Mouse (Mus musculus) liver, embryonic 14.5 days (tissue): ENCODE measurements around the gene Zbp1. TPM values are rescaled to one million over a fixed set of nuclear protein-coding genes. Genes with fewer than 3 reads are reported as not detected.

Source experiments
- ATAC-seq: fragments of 200-750 bp; cut with Nextera tagmentation; 2 replicates; pipeline ENCODE4 v1.8.0; 2017; ENCODE audit warnings: moderate number of reproducible peaks, mild to moderate bottlenecking, moderate library complexity; ENCODE audit not compliant: insufficient read depth
- DNase-seq, 3 experiments: peaks; one replicate each; pipeline ENCODE4 v3.0.0-alpha.2; 2012 to 2013; ENCODE audit warnings: low read depth in 3 of 3, low spot score in 3 of 3
- H3K27ac ChIP-seq: fragments of 300-500 bp; sonication (generic); 2 replicates; pipeline ENCODE4 v1.5.1; 2014; ENCODE audit warnings: moderate library complexity, mild to moderate bottlenecking, control low read depth, inconsistent platforms
- H3K27me3 ChIP-seq: fragments of 300-500 bp; sonication (generic); 2 replicates; pipeline ENCODE4 v1.6.1; 2014; ENCODE audit warnings: mild to moderate bottlenecking, low read length, moderate library complexity; ENCODE audit not compliant: control insufficient read depth, insufficient read depth
- H3K36me3 ChIP-seq: fragments of 300-500 bp; sonication (generic); replicated peaks from 2 replicates; pipeline ENCODE4 v1.6.1; 2014; ENCODE audit warnings: low read depth; ENCODE audit not compliant: control insufficient read depth, insufficient read depth
- H3K4me1 ChIP-seq, 2 experiments: fragments of 200-500 bp in 1 of 2; fragments of 300-500 bp in 1 of 2; sonication (generic) in 1 of 2; replicated peaks; 2 replicates each; pipeline ENCODE4 v1.6.1; 2012 to 2014; ENCODE audit warnings: antibody characterized with exemption in 1 of 2, inconsistent platforms in 1 of 2, low read length in 1 of 2; ENCODE audit not compliant: control insufficient read depth in 2 of 2, insufficient read depth in 2 of 2
- H3K4me2 ChIP-seq: fragments of 300-500 bp; sonication (generic); 2 replicates; pipeline ENCODE4 v1.6.1; 2014; ENCODE audit warnings: low read depth, mild to moderate bottlenecking, control low read depth, moderate library complexity
- H3K4me3 ChIP-seq, 2 experiments: fragments of 200-500 bp in 1 of 2; fragments of 300-500 bp in 1 of 2; sonication (generic) in 1 of 2; 2 replicates each; pipeline ENCODE4 v1.5.1; 2012 to 2014; ENCODE audit warnings: low read depth in 2 of 2, low read length in 2 of 2, mild to moderate bottlenecking in 2 of 2, control low read depth in 1 of 2, inconsistent platforms in 1 of 2, moderate library complexity in 1 of 2; ENCODE audit not compliant: insufficient read depth in 1 of 2
- H3K9ac ChIP-seq: fragments of 300-500 bp; sonication (generic); replicated peaks from 2 replicates; pipeline ENCODE4 v1.6.1; 2014; ENCODE audit warnings: mild to moderate bottlenecking, control low read depth, moderate library complexity
- H3K9me3 ChIP-seq: fragments of 300-500 bp; sonication (generic); 2 replicates; pipeline ENCODE4 v1.6.1; 2016; ENCODE audit warnings: low read length, mixed read lengths; ENCODE audit not compliant: control insufficient read depth
- CTCF ChIP-seq: IDR thresholded peaks from 2 replicates; pipeline ENCODE4 v1.5.1; 2016; ENCODE audit warnings: antibody characterized with exemption, low read depth, control low read depth
- EP300 ChIP-seq: IDR thresholded peaks from 2 replicates; pipeline ENCODE4 v1.6.1; 2016; ENCODE audit warnings: antibody characterized with exemption, low read depth
- WGBS: fragments of 180-500 bp; shearing (Covaris S2); extraction: QIAGEN DNeasy Blood & Tissue Kit; methylation state at CpG from one replicate; pipeline ENCODE4 v1.1.7; 2014; ENCODE audit not compliant: insufficient replicate concordance; 5-methylcytosine and 5-hydroxymethylcytosine counted together
- polyA plus RNA-seq, 2 experiments: library from polyadenylated mRNA; depleted of rRNA in 1 of 2; stranded (reverse) in 1 of 2; unstranded in 1 of 2; fragments of >200 nt; fragmentation: Nextera tagmentation in 1 of 2; extraction: Ambion mirVana in 1 of 2; gene quantifications; 2 replicates each; pipeline versions ENCODE4 v1.2.1 to v1.2.3; 2012 to 2014

Zbp1 gene
- polyA plus RNA-seq, 2 experiments, result 0.64 to 1.0 TPM

- no peak for ATAC-seq
- TF ChIP-seq CTCF (peak; percentile 80), EP300 (no peak)
- WGBS, result 5% methylated on average over 8 of the region's 8 CpGs
- no peaks in the 10 kb centered on the region for H3K36me3 ChIP-seq
- no peak overlapping the region for H3K27ac ChIP-seq
- no peak overlapping the region for H3K9ac ChIP-seq
- H3K9me3 ChIP-seq, result no peaks in the 10 kb centered on the region
- no peak overlapping the region for H3K4me2 ChIP-seq
- no peak for DNase-seq
- H3K4me1 ChIP-seq, result no peaks in the 10 kb centered on the region
- H3K27me3 ChIP-seq, result no peaks in the 10 kb centered on the region; the same call in 1 of the 2 replicates
- no peak overlapping the region for H3K4me3 ChIP-seq
These were observed 34.8 kb downstream of the Zbp1 start for GRCm38 (mm10) chr2:173183836-173184460.

GRCm38 (mm10) chr2:173183311-173183710, 35.4 kb downstream of the Zbp1 start:
- 72% methylated on average over 10 of the region's 10 CpGs for WGBS
- ATAC-seq, result no peak
- TF ChIP-seq EP300, result no peak
- no peak for TF ChIP-seq CTCF

GRCm38 (mm10) chr2:173182796-173183195, 35.9 kb downstream of the Zbp1 start:
- TF ChIP-seq EP300 (no peak), CTCF (peak; percentile 29; the same call in 1 of the 2 replicates)
- no peak overlapping the region for H3K4me3 ChIP-seq
- H3K4me2 ChIP-seq, result no peak overlapping the region
- no peaks in the 10 kb centered on the region for H3K36me3 ChIP-seq
- H3K27me3 ChIP-seq, result no peaks in the 10 kb centered on the region; the same call in 1 of the 2 replicates
- no peaks in the 10 kb centered on the region for H3K4me1 ChIP-seq
- no peak overlapping the region for H3K9ac ChIP-seq
- WGBS, result 56% methylated on average over 7 of the region's 7 CpGs
- ATAC-seq, result no peak
- no peak for DNase-seq
- no peak overlapping the region for H3K27ac ChIP-seq
- H3K9me3 ChIP-seq, result no peaks in the 10 kb centered on the region

More at GRCm38 (mm10) chr2:173183311-173183710, 35.4 kb downstream of the Zbp1 start:
- Histone ChIP-seq H3K4me1 (no peaks in the 10 kb centered on the region), H3K4me2 (no peak overlapping the region), H3K4me3 (no peak overlapping the region), H3K9me3 (no peaks in the 10 kb centered on the region), H3K36me3 (no peaks in the 10 kb centered on the region), H3K27ac (no peak overlapping the region), H3K27me3 (no peaks in the 10 kb centered on the region; the same call in 1 of the 2 replicates), H3K9ac (no peak overlapping the region)
- no peak for DNase-seq

GRCm38 (mm10) chr2:173181901-173182300, 36.8 kb downstream of the Zbp1 start:
- Histone ChIP-seq H3K9me3 (no peaks in the 10 kb centered on the region), H3K9ac (no peak overlapping the region), H3K27me3 (no peaks in the 10 kb centered on the region; the same call in 1 of the 2 replicates), H3K4me2 (no peak overlapping the region), H3K27ac (no peak overlapping the region), H3K4me3 (no peak overlapping the region), H3K4me1 (no peaks in the 10 kb centered on the region), H3K36me3 (no peaks in the 10 kb centered on the region)
- WGBS, result 58% methylated on average over 7 of the region's 7 CpGs
- no peak for DNase-seq
- ATAC-seq, result no peak
- TF ChIP-seq CTCF (no peak), EP300 (no peak)

- no peak for TF ChIP-seq EP300
- no peak for TF ChIP-seq CTCF
- ATAC-seq (no peak), DNase-seq (no peak)
- Histone ChIP-seq H3K4me2 (no peak overlapping the region), H3K4me1 (no peaks in the 10 kb centered on the region), H3K9ac (no peak overlapping the region), H3K36me3 (no peaks in the 10 kb centered on the region), H3K27me3 (no peaks in the 10 kb centered on the region; the same call in 1 of the 2 replicates), H3K9me3 (no peaks in the 10 kb centered on the region), H3K4me3 (no peak overlapping the region), H3K27ac (no peak overlapping the region)
- WGBS, result 47% methylated on average over 5 of the region's 5 CpGs
These were observed 37.2 kb downstream of the Zbp1 start for GRCm38 (mm10) chr2:173181486-173181885.
